Mouse (Mus musculus): ENCODE measurements around the gene Cux1.
A peak's percentile ranks its signal among the peaks of the same experiment; 100 is the strongest.
"Not testable (repeated sequence)": the region's sequence is repeated elsewhere in the genome, so short reads cannot be mapped to it uniquely, and the experiment has no call there.

The Cux1 gene

DNA sequence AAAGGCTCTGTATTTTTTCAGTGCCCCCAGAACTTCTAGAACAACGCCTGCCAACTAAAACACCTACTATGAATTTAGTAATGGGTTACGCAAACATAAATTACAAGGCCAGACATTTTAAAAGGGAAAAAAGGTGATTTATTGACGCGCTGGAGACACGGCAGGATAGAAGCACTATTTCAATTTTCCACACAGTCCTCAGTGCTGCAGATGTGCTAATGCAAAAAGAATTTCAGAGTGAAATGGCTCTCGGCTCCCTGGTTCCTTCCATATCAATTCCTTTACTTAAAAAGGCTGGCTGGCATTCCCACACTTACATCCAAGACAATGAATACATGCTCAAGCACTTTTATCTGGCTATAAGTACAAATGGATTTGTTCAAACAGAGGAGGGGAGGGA is 94.4 kb downstream of the Cux1 start:
- DNase-seq (ENCODE audit: low read depth, low spot score), result peak; percentile 77

- not testable (repeated sequence) for DNase-seq (ENCODE audit: low read depth, low spot score)
These were observed 96.1 kb downstream of the Cux1 start for GRCm38 (mm10) chr5:136470985-136471735.

- no peak for DNase-seq (ENCODE audit: low read depth, low spot score)
These were observed 98.0 kb downstream of the Cux1 start for GRCm38 (mm10) chr5:136469301-136469700.

GRCm38 (mm10) chr5:136467360-136467999 is 99.8 kb downstream of the Cux1 start:
- DNase-seq (ENCODE audit: low read depth, low spot score), result peak; percentile 84

DNA sequence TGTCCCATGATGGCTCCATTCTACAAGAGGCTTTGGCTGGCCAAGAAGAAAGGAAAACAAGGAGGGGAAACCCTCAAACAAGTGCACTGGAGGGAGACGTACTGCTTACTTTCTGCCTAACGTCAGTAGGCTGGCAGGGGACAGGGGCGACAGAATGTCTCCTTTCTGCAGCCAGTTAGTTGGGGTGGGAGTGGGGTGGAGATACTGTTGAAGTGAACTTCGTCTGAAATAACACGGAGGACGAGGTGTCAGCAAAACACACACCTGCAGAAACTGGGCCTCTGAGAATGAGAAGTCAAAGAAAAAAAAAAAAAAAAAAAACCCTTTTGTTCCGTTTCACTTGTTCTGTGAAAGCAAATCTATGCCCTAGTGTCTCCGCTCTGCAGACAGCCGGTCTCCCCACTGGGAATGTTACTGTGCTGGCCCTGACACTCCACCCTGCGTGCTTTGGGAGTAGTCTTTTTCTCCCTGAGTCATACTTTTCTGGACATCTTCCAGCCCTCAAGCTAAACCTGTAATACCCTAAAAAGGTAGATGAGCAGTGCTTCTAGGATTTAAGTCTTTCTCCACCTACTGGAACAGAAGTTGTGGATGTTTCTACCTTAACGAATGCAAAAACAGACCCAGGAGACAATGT is 101.4 kb downstream of the Cux1 start:
- no peak for DNase-seq (ENCODE audit: low read depth, low spot score)

GRCm38 (mm10) chr5:136465366-136465765 is 101.9 kb downstream of the Cux1 start:
- DNase-seq (ENCODE audit: low read depth, low spot score), result no peak

- DNase-seq (ENCODE audit: low read depth, low spot score), result peak; percentile 52
These were observed 102.4 kb downstream of the Cux1 start for GRCm38 (mm10) chr5:136464849-136465248.

DNA sequence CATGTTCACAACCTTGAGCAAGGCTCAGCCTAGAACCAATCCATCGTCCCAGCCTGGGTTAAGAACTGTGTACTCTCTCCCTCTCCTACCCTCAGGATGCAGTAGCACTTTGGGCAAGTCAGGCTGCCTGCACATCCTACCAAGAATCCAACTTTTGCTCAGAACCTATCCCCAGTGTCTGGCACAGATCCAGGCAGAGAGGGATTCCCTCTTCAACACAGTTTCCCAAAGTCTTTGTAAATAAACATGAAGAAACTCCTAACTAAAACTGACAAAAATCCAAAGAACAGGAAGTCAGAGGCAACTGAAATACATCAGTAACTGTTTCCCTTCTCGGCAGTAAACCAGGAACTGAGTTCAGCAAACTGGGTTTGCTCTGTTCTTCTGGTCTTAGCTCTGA is 103.2 kb downstream of the Cux1 start:
- no peak for DNase-seq (ENCODE audit: low read depth, low spot score)

DNA sequence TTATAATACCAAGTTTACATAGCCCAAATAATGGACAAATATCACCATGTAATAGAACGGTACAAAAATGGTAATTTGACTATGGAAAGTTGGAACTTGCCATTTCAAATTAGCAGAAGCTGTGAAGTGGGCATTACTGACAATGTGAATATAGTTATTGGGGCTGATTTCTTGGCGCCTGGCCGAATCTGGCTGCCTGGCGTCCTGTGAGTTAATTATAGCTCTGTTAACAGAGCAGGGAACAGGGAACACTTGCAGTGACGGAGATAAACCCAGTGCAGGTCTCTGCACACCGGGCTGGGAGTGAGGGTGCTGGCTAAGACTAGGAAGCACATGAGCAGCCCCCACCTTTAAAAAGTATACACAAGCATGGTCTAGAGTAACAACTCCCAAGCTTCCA is 104.7 kb downstream of the Cux1 start:
- no peak for DNase-seq (ENCODE audit: low read depth, low spot score)

DNA sequence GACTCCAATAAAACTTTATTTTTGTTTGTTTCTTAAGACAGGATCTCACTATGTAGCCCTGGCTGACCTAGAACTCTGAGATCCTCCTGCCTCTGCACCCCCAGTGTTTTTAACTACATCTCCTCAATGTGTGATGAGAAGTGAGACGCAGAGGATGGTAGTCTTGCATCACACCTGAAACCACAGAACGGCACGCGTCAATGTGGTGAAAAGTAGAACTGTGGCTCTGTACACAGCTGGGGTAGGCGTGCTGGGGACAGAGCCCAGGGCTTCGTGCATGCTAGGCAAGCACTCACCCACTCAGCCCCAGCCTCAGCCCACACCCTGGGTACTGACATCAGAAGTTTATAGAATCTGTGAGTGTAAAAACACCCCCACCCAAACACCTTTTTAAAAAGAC is 107.4 kb downstream of the Cux1 start:
- DNase-seq (ENCODE audit: low read depth, low spot score), result no peak

GRCm38 (mm10) chr5:136458893-136459499 is 108.3 kb downstream of the Cux1 start:
- DNase-seq (ENCODE audit: low read depth, low spot score), result no peak

DNA sequence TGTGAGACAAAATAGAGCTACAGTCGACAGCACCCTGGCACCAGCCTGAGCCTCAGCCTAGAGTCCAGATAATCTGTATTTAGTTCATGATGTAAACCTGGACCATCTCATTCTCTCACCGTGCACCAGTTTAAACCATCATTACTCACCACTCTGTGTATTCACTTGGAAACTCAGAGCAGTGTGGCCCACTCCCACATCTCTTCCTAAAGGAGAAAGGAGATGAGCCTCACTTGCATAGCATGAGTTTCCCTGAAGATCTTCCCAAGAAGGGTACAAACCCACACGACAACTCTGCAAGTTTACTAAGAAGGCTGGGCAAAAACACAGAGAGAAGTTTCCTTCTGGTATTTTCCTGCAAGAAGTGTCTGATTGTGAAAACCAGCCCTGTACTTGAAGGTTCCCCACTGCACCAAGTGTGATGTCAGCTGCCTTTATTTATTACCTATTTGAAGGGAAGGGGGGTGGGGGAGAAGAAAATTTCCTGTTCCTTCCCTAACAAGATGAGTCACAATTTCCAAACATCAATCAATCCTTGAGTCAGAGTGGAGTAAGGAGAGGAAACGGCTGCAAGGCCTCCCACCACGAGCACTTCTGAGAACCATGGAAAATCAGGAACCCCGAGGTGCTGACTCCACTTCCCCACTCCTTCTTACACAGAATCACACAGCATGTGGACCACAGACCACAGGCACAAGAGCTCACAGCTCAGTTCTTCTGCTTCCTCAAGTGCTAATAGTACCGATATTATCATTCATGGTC is 109.0 kb downstream of the Cux1 start:
- peak; percentile 75 for DNase-seq (ENCODE audit: low read depth, low spot score)

DNA sequence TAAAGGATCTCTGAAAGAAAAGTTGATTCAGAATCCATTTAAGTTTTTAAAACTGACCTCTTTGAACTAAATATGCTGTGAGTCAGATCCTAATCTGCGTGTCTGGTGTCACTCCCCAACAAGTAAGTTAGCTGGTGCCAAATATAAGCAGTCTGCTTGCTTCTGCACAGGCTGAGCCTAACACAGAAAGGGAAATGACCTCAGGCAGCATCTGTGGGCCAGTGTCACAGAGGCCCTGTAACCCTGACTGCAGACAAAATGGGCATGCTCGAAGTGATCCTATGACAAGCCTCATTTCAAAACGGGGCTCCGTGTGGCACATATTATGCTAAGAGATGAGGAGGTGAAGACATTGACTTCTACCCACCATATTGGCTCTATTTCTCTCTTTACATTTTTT is 110.9 kb downstream of the Cux1 start:
- DNase-seq (ENCODE audit: low read depth, low spot score), result no peak

GRCm38 (mm10) chr5:136452681-136453080 is 114.6 kb downstream of the Cux1 start:
- DNase-seq (ENCODE audit: low read depth, low spot score), result no peak

GRCm38 (mm10) chr5:136449801-136450200 is 117.5 kb downstream of the Cux1 start:
- DNase-seq (ENCODE audit: low read depth, low spot score), result no peak

DNA sequence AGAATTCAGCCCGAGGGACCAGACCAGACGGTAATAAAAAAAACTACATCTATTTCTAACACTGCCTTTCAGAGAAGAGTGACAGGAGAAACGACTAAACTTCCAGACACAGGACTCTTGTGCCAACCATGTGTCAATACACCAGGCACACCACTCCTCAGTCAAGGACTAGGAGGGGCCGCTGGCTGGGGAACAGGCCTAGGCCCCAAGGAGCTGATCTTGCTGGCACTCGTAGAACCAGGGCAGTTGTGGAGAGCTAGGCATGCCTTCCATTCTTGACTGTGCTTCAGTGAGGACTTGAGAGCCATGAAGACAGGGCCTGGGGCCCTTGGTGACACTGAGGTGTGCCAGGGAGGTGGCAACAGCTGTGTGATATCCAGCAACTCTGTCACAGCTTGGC is 121.3 kb downstream of the Cux1 start:
- DNase-seq (ENCODE audit: low read depth, low spot score), result no peak

- no peak for DNase-seq (ENCODE audit: low read depth, low spot score)
These were observed 124.8 kb downstream of the Cux1 start for GRCm38 (mm10) chr5:136442238-136443187.

DNA sequence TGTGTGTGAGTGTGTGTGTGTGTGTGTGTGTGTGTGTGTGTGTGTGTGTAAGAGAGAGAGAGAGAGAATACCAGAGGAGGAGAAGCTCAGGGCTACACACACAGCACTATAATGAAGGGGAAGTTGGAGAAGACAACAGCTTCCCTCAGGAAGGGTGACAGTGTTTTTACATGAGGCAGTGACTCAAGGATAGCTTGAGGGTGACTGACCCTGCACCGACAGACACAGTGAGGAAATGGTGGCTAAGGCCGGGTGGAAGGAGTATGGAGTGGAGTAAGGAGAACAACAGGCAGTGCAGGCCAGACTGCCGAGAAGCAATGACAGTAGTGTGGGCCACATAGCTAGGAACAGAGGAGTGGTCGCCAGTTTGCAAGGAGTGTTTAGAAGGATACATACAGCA is 137.6 kb downstream of the Cux1 start:
- no peak for DNase-seq (ENCODE audit: low read depth, low spot score)

DNA sequence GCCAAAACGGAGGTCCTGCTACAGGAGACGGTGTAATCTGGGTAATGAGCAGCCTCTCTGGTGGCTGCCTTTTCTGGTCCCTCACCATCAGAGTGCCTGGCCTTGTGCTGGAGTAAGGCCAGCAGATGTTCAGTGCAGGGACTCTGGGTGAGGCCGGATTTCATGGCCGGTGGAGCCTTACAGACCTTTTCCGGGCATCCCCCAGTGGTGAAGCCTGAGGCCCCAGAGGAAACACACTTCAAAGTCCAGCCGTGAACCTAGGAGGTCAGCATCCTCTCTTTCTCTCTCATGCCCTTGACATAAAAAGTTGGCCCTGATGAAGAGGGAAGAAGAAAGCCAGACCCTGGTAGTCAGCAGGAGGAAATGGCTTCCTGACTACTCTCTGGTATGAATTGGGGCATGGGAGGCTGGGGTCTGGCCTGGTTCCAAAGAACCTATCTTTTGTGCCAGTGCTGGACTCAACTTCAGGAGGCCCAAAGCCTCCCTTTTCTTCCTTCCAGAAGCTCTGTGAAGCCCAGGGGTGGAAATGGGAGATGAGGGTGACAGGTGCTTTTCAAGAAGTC is 138.7 kb downstream of the Cux1 start:
- no peak for DNase-seq (ENCODE audit: low read depth, low spot score)

GRCm38 (mm10) chr5:136427772-136428497 is 139.4 kb downstream of the Cux1 start:
- DNase-seq (ENCODE audit: low read depth, low spot score), result no peak
